Mouse (Mus musculus): Measurements from ENCODE around the gene Gm11756. TPM values are rescaled to one million over a fixed set of nuclear protein-coding genes. Genes with fewer than 3 reads are reported as not detected.
"Not testable (repeated sequence)": the region's sequence is repeated elsewhere in the genome, so short reads cannot be mapped to it uniquely, and the experiment has no call there.

The Gm11756 gene
- total RNA-seq (2021) = not detected

GRCm38 (mm10) chr4:73920660-73921059 is at the start of gene Gm11756:
Gene Gm11756 (minus strand): TSS chr4:73920760.
- DNase-seq (ENCODE audit: extremely low spot score in 1 of 2, low spot score in 1 of 2) = not testable (repeated sequence)

DNA sequence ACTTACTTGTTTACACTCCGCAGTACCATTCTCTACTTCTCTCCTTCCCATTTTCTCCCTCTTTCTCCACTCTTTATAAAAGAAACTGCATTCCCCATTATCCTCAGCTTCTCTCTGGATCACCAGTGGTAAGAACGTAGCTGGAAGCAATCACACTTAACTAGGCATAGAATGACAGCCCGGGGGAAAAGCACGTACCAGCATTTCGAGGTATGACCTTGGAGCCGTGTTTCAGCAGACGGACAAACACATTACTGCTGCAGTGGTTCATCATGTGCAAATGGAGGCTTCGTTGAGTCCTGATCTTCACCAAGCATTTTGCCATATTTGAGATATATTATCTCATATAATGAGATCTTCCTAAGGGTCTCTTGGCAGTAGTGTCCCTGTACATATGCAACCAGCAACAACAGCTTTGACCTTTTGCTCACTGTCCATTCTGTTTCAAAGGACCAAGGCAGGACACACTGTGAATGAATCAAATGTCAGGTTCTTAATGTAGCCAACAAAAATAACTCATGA is 29.9 kb upstream of the Gm11756 start, which contains the start of gene 2310002L09Rik:
2310002L09Rik (minus strand) TSS at position 472 of the 522 bp plus-strand sequence.
- DNase-seq (ENCODE audit: extremely low spot score in 1 of 2, low spot score in 1 of 2) = no peak

DNA sequence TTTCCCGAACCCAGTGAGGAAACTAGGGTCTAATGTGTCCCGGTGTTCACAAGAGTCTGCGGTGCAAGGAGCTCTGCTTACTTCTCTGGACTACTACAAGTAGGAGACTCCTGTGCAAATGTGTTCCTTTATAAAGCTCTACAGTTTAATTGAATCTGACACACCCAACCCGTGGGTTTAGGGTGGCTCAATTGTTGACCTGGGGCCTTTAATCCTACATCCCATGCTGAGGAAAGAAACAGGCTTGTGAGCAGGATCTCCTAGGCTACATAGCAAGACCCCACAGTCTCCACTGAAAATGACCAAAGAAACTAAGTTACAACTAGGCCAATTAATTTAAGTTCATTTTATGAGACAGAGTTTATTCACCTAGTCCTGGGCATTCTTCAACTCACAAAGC is 14.7 kb downstream of the Gm11756 start, which contains the start of gene Gm13871:
Gm13871 (minus strand) TSS at position 101 of the 400 bp plus-strand sequence.
- not testable (repeated sequence) for DNase-seq (ENCODE audit: extremely low spot score in 1 of 2, low spot score in 1 of 2)

GRCm38 (mm10) chr4:73891012-73891411 is 29.5 kb downstream of the Gm11756 start, which contains the start of gene Gm11757:
Gene Gm11757 (minus strand): TSS chr4:73891112.
- DNase-seq (ENCODE audit: extremely low spot score in 1 of 2, low spot score in 1 of 2) = not testable (repeated sequence)

- not testable (repeated sequence) for DNase-seq (ENCODE audit: extremely low spot score in 1 of 2, low spot score in 1 of 2)
Measured at GRCm38 (mm10) chr4:73876166-73876565, 44.4 kb downstream of the Gm11756 start, which contains the start of gene Gm11758. Gene Gm11758 (minus strand): TSS chr4:73876266.

Other genes starting within 250 kb of the Gm11756 start
- not detected for gene Gm428, start 237.2 kb downstream of the Gm11756 start, total RNA-seq (2021)
- gene Rasef, start 129.8 kb downstream of the Gm11756 start, total RNA-seq (2021) = under 1 TPM; 0.12 to 0.21 TPM
- not detected for gene Gm11758, start 44.5 kb downstream of the Gm11756 start, total RNA-seq (2021)
- gene Gm11757, start 29.6 kb downstream of the Gm11756 start, total RNA-seq (2021) = not detected
- not detected for gene Gm13871, start 14.8 kb downstream of the Gm11756 start, total RNA-seq (2021)
- not detected for gene 2310002L09Rik, start 30.1 kb upstream of the Gm11756 start, total RNA-seq (2021)
- 1 to 10 TPM; 3.9 to 5.1 TPM for gene Frmd3, start 92.7 kb upstream of the Gm11756 start, total RNA-seq (2021)

Measured in layer of hippocampus, postnatal 25 days (tissue).